Mouse (Mus musculus) small intestine, adult 2 months (tissue): ENCODE measurements around the gene Stim2.

Experiments
- CTCF ChIP-seq: fragments of 200-500 bp; IDR thresholded peaks from 2 replicates; pipeline ENCODE4 v1.5.1; 2012; ENCODE audit warnings: low read depth, mild to moderate bottlenecking, control low read depth, inconsistent platforms, low read length, moderate library complexity, mixed read lengths; ENCODE audit not compliant: insufficient replicate concordance, insufficient read length; ENCODE audit errors: extremely low read depth
- POLR2A ChIP-seq: fragments of 200-500 bp; IDR thresholded peaks from 2 replicates; pipeline ENCODE4 v1.6.1; 2012; ENCODE audit warnings: low read depth, mild to moderate bottlenecking, control low read depth, inconsistent platforms, low read length, moderate library complexity

DNA sequence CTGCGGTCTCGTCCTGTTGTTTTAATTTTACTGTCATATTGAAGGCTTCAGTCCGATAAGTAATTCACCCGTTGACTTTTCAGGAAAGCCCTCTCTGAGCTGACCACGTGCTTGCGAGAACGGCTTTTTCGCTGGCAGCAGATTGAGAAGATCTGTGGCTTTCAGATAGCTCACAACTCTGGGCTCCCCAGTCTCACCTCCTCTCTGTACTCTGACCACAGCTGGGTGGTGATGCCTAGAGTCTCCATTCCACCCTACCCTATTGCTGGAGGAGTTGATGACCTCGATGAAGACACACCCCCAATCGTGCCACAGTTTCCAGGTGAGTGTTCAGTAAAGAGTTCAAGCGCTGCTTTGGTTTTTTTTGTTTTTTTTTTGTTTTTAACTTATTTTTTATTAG, 112.5 kb downstream of the Stim2 start:
- TF ChIP-seq POLR2A: no peak
- TF ChIP-seq CTCF: no peak
